In genomic region chr14:51156056-51156735, GRCm38 (mm10) we compare ENCODE assay signal across 26 mouse cellular contexts. TPM values are rescaled to one million over a fixed set of nuclear protein-coding genes. Genes with fewer than 3 reads are reported as not detected.
"Had no signal": no experiment of that assay in that cellular context is flagged by ENCODE, and none has a peak within 500 bp of the region (broad histone marks: within the 10 kb centered on the region; RNA-seq: fewer than 3 reads in every experiment).

No protein-coding gene starts in this region.

- ATAC-seq: midbrain, embryonic 16.5 days had no signal

- H3K9me3 ChIP-seq: megakaryocyte, embryonic 14.5 days; midbrain, embryonic 10.5 days; midbrain, embryonic 12.5 days; neural tube, embryonic 13.5 days; neural tube, embryonic 15.5 days had no signal

- H3K4me3 ChIP-seq: megakaryocyte, embryonic 14.5 days; midbrain, embryonic 10.5 days; midbrain, embryonic 12.5 days; myocyte; neural tube, embryonic 13.5 days; neural tube, embryonic 15.5 days had no signal

- H3K9ac ChIP-seq: lung, embryonic 14.5 days; midbrain, embryonic 12.5 days; neural tube, embryonic 13.5 days; neural tube, embryonic 15.5 days had no signal

- H3K27ac ChIP-seq: midbrain, embryonic 10.5 days; midbrain, embryonic 12.5 days; neural tube, embryonic 13.5 days; neural tube, embryonic 15.5 days had no signal

- H3K27me3 ChIP-seq: megakaryocyte, embryonic 14.5 days; midbrain, embryonic 12.5 days; neural tube, embryonic 13.5 days; neural tube, embryonic 15.5 days had no signal

- DNase-seq: lung, adult 18-20 months; lung, embryonic 14.5 days; lung, postnatal 10 days; lung, postnatal 4 days; midbrain, embryonic 14.5 days; retina, postnatal 1 day; right cerebral cortex, adult 18-20 months; right cerebral cortex, postnatal 25 days; right cerebral cortex, postnatal 4 days; spleen, adult 18-20 months; thymus, adult 18-20 months; thymus, postnatal 14 days; thymus, postnatal 36 days had no signal

- H3K4me2 ChIP-seq: lung, embryonic 14.5 days; midbrain, embryonic 12.5 days; neural tube, embryonic 13.5 days; neural tube, embryonic 15.5 days had no signal

- H3K36me3 ChIP-seq: midbrain, embryonic 10.5 days; midbrain, embryonic 12.5 days; neural tube, embryonic 13.5 days; neural tube, embryonic 15.5 days had no signal

- H3K4me1 ChIP-seq: midbrain, embryonic 10.5 days; midbrain, embryonic 12.5 days; neural tube, embryonic 13.5 days; neural tube, embryonic 15.5 days had no signal

RNA-seq across cellular contexts. Expression of gene Rnase2b, which starts 5.9 kb away (rescaled TPM):
- polyA plus RNA-seq: lung, embryonic 14.5 days; lung, embryonic 16.5 days; midbrain, embryonic 10.5 days; midbrain, embryonic 12.5 days; midbrain, embryonic 14.5 days; midbrain, embryonic 16.5 days; myocyte; neural tube, embryonic 11.5 days; neural tube, embryonic 13.5 days; neural tube, embryonic 15.5 days; small intestine, adult 2 months; stomach, embryonic 14.5 days; stomach, embryonic 16.5 days; thymus, postnatal 0 days had no signal

RNA-seq across cellular contexts. Expression of gene Rnase1, which starts 9.6 kb away (rescaled TPM):
- polyA plus RNA-seq: midbrain, embryonic 10.5 days; midbrain, embryonic 12.5 days; midbrain, embryonic 14.5 days had no signal

RNA-seq across cellular contexts. Expression of gene Eddm3b, which starts 42.0 kb away (rescaled TPM):
- polyA plus RNA-seq: lung, embryonic 14.5 days; lung, embryonic 16.5 days; midbrain, embryonic 12.5 days; midbrain, embryonic 14.5 days; midbrain, embryonic 16.5 days; neural tube, embryonic 11.5 days; neural tube, embryonic 13.5 days; neural tube, embryonic 15.5 days; small intestine, adult 2 months; stomach, embryonic 14.5 days; stomach, embryonic 16.5 days; thymus, postnatal 0 days had no signal

RNA-seq across cellular contexts. Expression of gene Ang2, which starts 42.8 kb away (rescaled TPM):
- polyA plus RNA-seq: lung, embryonic 14.5 days; lung, embryonic 16.5 days; midbrain, embryonic 10.5 days; midbrain, embryonic 12.5 days; midbrain, embryonic 14.5 days; midbrain, embryonic 16.5 days; neural tube, embryonic 11.5 days; neural tube, embryonic 13.5 days; neural tube, embryonic 15.5 days; small intestine, adult 2 months; stomach, embryonic 14.5 days; stomach, embryonic 16.5 days; thymus, postnatal 0 days had no signal
